Mouse (Mus musculus) ES-E14 (cell line): Measurements from ENCODE around the gene Isca1.

Experiments used
- CHD2 ChIP-seq: IDR thresholded peaks from 2 replicates; pipeline ENCODE4 v1.6.1; 2014; ENCODE audit warnings: mild to moderate bottlenecking, low read depth, low read length, inconsistent platforms
- HCFC1 ChIP-seq: IDR thresholded peaks from 2 replicates; pipeline ENCODE4 v1.6.1; 2012; ENCODE audit warnings: low read length, inconsistent platforms, borderline replicate concordance; ENCODE audit not compliant: insufficient read depth
- MAFK ChIP-seq: IDR thresholded peaks from 2 replicates; pipeline ENCODE4 v1.6.1; 2014; ENCODE audit warnings: mild to moderate bottlenecking, low read depth, low read length, inconsistent platforms; ENCODE audit not compliant: insufficient read depth
- ZNF384 ChIP-seq: IDR thresholded peaks from 2 replicates; pipeline ENCODE4 v1.6.1; 2012; ENCODE audit warnings: low read depth, low read length, inconsistent platforms

GRCm38 (mm10) chr13:59775168-59775567 lies 5.6 kb upstream of the Isca1 start:
- no peak for TF ChIP-seq ZNF384
- no peak for TF ChIP-seq HCFC1
- no peak for TF ChIP-seq CHD2
- no peak for TF ChIP-seq MAFK
